Mouse (Mus musculus) thymus, postnatal 10 days (tissue): Measurements from ENCODE around the gene Mecom.

Experiments
- DNase-seq, 2 experiments: peaks; one replicate each; pipeline ENCODE4 v3.0.0; 2021; ENCODE audit warnings: low spot score in 2 of 2

Gene Mecom

GRCm38 (mm10) chr3:30207431-30207830 lies 340.4 kb downstream of the Mecom start:
- no peak for DNase-seq

- DNase-seq: no peak
Measured at GRCm38 (mm10) chr3:30206123-30206522, 341.7 kb downstream of the Mecom start.

DNA sequence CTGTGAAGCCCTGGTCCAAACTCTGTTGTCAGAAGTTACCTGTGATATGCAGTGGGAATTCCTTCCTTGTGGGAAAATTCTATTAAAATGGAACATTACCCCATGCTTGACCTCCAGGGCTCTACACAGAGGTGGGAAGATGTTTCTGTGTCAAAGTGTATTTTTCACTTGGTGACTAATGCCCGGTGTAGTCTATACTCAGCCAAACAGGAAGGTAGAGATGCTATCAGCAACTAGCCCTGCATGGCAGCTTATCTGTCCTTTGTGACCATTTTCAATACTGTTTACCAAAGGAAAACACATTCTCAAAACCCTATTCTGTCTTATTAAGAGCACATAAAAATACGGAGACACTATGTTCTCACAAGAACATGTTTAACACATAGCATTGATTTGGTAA lies 344.0 kb downstream of the Mecom start:
- no peak for DNase-seq

- no peak for DNase-seq
Measured at GRCm38 (mm10) chr3:30198854-30199253, 349.0 kb downstream of the Mecom start.

- DNase-seq: no peak
Measured at GRCm38 (mm10) chr3:30198227-30198626, 349.6 kb downstream of the Mecom start.

GRCm38 (mm10) chr3:30195186-30195585 lies 352.6 kb downstream of the Mecom start:
- no peak for DNase-seq

GRCm38 (mm10) chr3:30192294-30193007 lies 355.4 kb downstream of the Mecom start:
- no peak for DNase-seq

GRCm38 (mm10) chr3:30189325-30189724 lies 358.5 kb downstream of the Mecom start:
- DNase-seq: no peak

GRCm38 (mm10) chr3:30187812-30188469 lies 359.9 kb downstream of the Mecom start:
- no peak for DNase-seq

DNA sequence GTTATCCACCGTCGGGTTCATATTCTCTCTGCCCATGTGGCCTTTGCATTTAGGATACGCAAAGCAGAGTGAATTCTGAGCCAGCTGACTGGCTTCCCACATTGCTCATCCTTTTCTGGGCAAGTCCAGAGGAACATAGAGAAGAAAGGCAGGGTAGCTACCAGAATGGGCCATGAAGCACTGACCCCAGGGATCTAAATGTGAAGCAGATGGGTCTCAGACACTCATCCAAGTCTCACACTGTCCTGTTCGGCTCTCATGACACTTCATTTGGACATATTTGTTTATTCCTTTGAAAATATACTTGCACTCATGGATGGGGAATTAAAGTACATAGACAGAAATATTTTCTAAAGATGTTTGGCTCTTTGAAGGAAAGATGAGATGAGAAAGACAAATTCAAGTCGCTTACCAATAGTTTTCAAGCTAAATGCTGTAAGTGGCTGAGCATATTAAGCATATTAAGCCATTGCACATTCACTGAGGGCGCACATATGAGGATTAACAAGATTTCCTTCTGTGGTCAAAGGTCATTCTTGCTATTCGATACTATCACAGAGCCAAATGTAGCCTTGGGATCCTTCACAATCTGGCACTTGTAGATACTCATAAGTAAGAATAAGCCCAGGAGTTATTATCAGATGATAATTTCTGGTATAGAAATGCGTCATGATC lies 365.9 kb downstream of the Mecom start:
- no peak for DNase-seq

- no peak for DNase-seq
Measured at GRCm38 (mm10) chr3:30176615-30177014, 371.2 kb downstream of the Mecom start.

DNA sequence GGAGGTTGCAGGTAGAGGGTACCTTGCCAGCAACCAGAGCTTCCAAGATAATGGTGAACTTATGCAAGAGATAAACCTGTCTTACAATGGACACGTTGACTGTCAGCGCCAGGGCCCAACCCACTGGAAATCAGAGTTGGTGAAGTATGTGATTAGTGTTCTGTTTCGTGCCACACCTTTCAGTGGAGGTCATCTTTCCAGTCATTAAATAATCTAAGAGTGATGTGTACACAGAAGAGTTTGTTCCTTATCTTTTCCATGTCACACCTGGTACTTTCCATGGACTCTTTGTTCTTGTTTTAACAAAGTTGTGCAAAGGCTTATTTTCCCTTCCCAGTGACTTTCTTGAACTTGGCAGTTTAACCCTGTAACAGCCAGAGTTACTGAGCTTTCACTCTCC lies 374.0 kb downstream of the Mecom start:
- DNase-seq: no peak

DNA sequence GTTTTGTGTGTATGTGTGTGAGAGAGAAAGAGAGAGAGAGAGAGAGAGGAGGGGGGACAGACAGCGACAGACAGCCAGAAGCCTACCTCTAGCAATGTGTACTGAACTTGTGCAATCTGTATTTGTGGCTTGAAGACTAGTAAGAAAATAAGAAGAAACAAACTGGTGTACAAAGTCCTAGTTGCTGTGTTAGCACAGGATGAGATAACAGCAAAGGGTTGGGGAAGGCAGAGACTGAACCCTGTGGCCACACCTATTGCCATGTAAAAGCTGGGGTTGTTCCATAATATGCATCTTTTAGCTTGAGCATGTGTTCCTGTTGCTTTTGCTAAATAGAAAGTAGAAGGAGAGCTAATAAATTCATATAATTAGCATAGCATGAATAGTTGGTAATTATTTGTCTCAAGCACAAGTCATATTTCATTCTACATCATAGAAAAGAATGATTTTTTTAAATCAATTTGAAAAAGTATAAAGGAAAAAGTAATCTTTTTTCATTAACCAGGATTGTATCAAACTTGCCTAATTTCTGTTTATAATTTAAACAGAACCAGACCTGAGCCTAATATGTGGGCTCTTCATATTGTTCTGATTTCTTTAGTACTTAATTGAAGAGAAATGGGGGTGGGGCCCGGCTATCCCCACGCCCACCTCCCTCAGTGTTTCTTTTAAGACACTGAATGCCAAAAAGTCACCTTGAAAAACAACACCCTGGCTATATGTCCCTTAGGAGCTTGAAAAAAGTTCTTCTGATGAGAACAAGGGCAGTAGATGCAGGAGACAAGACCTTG lies 379.2 kb downstream of the Mecom start:
- no peak for DNase-seq

- no peak for DNase-seq
Measured at GRCm38 (mm10) chr3:30167027-30167426, 380.8 kb downstream of the Mecom start.

DNA sequence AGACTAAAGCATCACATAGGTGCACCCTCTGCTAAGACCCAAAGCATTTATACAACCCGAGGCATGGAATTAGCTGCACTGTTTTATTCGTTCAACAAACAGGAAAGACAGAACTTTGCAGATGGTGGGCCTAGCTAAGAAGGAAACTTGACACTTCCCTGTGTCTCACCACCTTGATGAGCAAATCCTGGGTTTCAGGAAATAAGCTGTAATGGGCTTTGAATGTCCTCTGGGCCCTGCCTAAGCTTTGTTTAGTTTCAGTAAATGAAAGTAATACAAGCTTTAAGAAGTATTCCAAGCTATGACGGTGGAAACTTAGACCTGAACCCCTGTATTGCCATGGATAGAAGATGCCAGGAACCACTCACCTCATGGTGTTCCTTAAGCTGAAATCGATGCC lies 383.0 kb downstream of the Mecom start:
- no peak for DNase-seq

DNA sequence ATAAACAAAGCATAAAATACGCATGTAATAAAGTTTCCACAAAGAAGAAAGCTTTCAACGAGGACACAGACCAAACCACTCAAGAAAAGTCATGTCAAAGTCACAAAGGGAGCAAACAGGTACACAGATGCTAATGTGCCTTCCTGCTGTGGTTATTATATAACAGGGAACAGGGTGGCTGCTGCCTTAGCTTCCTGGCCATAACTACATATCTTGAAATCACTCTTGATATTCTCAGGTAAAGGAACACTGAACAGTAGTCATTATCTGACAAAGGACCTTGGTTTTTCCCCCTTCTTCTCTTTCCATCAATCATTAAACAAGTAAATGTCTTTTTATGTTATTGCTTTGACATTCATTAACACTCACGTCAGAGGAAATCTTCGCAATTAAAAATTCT lies 384.4 kb downstream of the Mecom start:
- no peak for DNase-seq

GRCm38 (mm10) chr3:30160961-30161670 lies 386.7 kb downstream of the Mecom start:
- no peak for DNase-seq

DNA sequence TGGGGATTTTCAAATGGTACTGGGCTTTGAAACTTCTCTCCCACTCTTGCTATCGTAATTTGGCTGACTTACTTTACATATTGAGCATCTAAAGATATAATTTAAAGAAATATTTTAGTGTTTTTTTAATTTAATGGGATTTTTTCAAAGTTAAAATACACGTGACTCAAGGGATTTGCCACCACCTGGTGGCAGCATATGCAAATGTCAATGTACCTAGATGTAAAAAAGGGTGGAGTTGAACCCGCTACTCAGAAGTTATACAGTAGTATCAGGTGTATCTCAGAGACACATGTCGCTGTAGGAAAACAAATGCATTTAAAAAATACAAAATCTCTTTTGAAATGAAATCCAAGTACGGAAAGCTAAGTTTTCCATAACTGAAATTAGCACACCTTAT lies 387.5 kb downstream of the Mecom start:
- DNase-seq: no peak

GRCm38 (mm10) chr3:30157128-30157670 lies 390.6 kb downstream of the Mecom start:
- no peak for DNase-seq

DNA sequence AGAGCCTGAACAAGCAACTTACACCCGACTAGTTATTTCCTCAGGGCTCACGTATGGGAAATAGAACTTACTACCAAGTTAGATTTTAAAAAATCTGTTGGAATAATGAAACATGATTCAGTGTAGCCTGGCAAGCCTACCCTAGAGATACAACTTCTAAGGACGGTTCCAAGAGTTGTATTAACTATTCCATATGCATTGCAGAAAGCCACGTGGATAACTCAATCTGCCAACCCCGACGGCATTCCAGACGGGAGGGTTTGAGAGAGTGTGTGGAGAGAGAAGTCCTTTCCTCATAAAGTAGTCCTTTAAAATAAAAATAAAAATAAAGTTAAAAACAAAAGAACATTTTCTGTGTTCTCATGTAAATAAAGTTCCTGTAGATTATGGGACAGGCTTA lies 393.4 kb downstream of the Mecom start:
- no peak for DNase-seq

GRCm38 (mm10) chr3:30153923-30154331 lies 393.9 kb downstream of the Mecom start:
- no peak for DNase-seq
